Mouse (Mus musculus): ENCODE measurements around the gene Ush2a.

Ush2a gene

DNA sequence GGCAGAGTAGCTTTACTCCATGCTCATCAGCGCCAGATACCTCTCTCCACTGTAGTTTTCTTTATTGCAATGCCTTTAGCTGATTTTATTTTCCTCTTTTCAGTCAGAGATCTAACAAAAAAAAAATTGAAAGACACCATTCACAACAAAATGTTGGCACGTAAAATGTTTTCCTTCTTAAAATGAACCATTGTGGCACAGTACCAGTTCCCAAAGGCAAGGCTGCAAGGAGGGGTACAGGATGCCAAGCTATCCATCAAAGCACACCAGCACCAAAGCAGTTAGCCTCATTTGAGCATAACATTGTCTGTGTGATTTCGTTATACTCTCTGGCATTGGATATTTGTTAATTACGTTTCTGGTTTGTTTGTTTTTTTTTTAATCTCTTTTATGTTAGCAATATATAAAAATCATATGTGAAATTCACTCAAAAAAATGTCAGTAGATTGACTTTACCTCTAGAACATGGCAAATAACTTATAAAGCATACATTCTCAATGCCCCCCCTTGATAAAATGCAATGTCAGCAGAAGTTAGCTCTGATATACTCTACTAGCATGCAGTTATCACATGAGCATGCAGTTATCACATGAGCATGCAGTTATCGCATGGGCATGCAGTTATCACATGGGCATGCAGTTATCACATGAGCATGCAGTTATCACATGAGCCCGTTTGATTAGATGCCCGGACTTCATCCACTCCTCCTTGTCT, 510.9 kb downstream of the Ush2a start:
- no peak for DNase-seq (ENCODE audit: low spot score)

DNA sequence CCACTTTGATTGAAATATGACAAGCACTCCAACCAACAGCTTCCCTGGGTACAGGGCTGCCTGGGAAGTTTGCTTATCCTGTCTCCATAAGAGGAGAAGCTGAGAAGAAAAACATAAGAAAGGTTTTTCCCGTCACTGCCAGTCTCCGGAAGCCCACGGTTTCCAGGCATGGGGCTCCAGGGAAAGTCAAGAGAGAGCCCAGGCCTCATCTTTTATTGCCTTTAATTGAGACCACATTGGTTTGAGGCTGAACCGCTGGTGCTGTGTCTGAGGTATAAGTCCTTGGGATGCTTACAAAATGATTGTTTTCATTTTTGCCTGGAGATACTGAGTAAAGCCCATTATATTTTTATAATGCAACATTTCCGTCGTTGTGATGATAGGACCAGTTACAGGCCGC, 511.8 kb downstream of the Ush2a start:
- DNase-seq (ENCODE audit: low spot score): no peak

DNA sequence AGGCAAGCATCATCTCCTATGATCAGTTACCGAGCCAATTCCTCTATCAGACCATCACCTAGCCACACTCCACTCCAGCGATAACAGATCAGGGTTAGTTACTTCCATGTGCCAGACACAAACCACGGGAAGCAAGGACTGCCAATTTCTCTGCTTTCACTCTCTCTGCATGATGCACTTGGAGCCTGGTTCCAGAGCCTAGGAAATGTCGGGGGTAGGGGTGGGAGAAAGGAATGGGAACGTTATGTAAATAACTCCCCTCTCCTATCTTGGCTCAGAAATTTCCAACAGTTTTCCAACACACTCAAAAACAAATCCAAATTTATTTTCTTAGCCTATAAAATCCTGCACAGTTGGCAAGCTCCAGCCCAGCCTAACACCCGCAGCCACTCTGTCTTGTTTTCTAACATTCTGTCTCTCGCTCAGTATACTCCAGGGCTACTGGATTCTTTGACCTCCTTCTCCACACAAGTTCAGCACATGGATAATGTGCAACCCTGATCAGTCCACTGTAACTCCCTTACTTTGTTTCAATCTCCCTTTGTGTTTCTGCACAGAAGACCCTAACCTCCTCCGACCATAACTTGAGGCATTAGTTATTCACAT, 515.8 kb downstream of the Ush2a start:
- DNase-seq (ENCODE audit: low spot score): no peak

DNA sequence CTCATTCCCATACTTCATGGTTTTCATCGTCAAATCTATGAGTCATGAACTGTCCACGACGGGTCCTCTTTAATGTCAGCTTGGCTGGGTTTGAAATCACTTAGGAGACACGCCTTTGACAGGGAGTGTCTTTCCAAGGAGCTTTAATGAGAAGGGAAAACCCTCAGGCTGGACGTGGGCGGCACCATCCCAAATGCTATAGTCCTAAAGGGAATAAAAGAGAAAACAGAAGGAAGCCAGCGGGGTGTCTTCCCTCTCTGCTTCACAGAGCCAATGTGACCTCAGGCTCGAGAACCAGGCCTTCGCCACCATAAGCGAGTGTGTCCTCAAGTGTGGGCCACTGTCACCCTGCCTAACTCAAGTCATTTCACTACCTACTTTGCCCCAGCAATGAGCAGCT, 523.2 kb downstream of the Ush2a start:
- no peak for DNase-seq (ENCODE audit: low spot score)

DNA sequence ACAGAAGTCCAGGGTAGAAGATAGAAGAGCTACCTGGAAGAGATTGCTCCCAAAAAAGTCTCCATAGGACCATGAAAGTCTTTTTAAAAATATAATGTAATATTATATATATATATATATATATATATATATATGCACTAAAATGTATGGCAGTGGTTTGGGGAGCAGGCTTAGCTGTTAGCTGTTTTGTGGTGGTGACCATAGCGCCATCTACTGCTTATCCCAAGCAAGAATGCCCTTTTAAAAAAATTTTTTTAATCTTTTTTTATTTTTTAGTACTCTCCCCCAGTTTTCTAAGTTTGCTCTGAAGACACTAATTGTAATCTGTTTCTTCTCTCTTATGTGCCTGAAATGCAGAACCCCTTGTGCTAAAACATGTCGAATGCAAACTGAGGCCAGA, 543.2 kb downstream of the Ush2a start:
- DNase-seq (ENCODE audit: low spot score): no peak

DNA sequence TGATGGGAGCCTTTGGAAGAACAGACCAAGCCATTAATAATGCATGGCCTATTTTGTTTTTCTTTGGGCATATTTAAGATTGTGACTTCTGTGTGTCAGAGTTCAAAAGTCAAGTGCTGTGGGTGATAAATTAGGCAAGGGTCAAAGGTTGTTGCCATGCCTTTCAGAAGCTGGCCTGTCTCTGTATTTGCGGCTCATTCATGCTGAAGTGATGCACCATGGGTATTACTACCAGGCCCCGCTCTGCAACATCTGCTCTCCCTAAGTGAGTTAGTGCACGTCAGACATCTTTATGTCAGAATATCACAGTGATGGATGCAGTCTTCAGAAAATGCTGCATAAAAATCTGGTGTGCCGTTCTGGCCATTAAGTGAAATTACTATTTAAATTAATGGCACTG, 544.0 kb downstream of the Ush2a start:
- no peak for DNase-seq (ENCODE audit: low spot score)

DNA sequence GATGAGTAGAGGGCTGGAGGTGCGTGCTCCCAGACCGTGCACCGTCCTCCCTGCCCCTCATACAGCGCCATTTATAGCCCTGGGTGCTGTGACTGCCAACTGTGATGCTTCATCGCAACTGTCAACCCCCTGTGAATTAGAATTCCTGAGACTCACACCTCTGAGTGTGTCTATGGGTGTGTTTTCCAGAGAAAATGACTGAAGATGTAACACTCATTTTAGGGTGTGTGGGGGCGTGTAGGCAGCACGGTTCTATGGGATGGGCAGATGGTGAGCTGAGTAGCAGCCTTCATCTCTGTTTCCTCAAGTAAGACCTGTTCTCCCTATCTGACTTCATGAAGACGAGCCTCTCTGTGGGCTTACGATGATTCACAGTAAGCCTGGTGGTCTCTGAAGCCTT, 548.8 kb downstream of the Ush2a start:
- DNase-seq (ENCODE audit: low spot score): no peak

DNA sequence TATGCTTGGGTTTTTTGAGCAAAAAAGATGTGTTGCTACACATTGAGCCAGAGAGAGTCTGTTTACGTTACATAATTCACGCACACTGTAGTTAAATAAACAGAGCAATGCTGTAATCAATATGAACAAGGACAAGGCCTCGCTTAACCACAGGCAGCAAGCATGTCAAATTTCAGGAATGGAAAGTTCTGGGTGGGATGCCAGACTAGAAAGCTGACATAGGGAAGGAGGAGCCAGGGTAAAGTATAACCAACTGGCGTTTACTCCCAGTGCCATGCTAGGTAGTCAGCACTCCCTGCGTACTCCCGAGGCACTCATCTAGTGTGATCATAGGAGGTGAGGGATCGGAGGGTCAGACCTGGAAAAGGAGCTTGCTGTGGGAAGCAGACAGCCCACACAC, 553.2 kb downstream of the Ush2a start:
- no peak for DNase-seq (ENCODE audit: low spot score)

DNA sequence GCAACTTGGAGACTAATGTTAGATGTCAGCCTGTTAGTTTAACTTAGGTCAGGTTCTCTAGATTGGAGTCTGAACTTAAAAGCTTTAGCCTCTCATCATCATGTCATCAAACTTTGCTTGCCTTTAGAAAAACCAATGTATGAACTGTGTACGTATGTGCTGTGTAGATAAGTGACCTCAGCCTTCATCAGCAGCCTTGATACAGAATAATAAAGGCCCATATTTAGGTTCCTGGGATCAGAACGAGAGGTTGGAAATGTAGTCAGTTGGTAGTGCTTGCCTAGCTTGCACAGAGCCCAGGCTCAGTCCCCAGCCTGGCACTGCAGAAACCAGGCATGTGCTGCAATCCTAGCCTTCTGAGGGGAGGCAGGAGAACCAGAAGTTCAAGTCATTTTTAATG, 562.4 kb downstream of the Ush2a start:
- DNase-seq (ENCODE audit: low spot score): no peak

DNA sequence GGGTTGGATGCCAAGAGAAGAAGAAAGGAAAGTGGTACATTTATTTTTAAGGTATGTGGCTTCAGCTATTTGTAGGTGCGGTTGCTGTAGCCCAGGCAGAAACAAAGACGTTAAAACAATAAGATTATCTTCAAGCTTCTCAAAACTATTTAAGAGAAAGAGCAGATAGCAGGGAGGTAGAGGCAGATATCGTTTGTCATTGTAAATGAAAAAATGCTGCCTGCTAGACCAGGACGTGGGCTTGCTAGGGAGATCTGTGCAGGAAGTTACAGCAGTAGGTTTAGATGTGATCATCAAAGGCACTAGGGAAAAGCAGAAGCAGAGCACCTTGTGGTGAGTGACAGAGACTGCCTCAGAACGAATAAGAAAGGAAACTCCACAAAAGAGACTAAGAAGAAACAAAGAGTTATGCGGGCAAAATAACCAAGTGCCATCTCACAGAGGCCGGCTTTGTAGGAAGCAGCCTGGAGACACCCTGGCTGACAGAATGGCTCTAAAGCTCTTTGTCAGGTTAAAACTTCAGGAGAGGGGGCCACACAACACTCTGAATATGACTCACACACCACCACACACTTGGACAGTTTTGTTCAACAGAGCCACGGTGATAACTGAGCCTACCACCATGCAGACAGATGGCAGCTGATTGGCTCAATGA, 563.2 kb downstream of the Ush2a start:
- no peak for DNase-seq (ENCODE audit: low spot score)

DNA sequence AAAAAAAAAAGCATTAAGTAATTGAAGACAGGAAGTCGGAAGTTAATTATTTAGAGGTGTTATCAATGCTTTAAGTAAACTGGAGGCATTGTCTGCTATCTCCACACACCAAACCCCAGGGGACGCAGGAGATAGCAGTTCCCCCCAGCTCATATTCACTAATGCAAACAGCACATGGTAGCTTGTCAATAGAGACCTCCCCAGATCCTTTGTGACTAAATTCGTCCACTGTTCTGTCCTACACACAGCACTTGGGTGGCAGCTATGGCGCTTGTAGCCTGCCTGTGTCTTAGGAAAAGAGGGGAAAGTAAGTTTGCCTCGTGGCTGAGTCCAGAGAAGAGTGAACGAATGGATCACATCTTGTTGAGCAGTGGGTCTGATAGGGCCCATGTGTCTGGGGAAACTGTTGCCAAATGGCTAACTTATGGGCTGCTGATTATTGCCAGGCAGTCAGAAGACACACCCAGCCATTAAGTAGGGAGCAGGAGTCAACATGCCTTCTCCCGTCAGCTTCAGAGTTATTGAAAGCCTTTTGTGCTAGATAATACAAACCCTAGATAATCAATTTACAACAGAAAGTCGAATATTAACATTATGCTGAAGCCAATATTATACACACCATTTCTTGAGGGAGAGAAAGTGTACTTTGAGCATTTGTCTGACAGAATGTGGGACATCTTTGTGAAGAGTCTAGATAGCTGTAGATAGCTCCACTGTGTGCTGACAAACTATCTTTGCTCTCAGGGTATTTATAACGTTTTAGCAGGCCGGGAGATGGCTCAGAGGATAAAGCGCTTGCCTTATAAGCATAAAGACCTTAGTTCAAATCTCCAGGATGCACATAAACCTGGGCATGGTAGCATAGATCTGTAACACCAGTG, 568.9 kb downstream of the Ush2a start:
- DNase-seq (ENCODE audit: low spot score): no peak

DNA sequence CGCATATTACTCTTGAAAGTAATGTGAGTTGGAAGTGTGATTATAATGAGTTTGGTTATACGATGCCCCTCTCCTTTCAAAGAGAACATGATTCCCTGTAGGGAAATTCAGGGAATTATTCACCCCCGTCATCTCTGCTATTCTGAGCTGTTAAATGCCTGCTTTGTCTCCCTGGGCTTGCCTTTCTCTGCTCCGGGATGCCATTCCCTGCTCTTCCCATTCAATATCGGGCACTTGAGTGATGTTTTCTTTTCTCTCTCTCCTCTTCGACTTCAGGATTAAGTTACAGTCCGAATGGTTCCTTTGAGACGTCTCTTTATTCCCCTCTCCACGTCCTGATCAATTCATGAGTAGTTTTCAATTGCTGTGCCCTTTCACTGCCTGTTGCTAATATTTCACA, 572.1 kb downstream of the Ush2a start:
- DNase-seq (ENCODE audit: low spot score): no peak

DNA sequence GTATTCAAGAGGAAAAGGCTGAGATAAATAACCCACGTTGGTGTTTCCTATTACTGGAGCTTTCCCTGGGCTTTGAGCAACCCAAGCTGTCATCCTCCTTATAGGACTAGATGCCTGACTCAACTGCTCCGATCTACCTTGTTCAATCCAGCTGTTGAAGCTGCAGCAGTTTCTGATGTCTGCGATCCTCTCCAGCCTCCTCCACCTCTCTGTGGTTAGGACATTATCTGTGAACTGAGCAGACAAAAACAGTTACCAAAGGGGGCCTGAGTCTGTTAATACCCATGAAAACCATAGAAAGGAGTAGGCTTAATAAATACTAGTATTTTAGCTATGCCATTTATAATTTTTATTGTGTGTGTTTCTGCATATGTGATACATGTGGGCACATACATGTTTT, 572.9 kb downstream of the Ush2a start:
- no peak for DNase-seq (ENCODE audit: low spot score)

DNA sequence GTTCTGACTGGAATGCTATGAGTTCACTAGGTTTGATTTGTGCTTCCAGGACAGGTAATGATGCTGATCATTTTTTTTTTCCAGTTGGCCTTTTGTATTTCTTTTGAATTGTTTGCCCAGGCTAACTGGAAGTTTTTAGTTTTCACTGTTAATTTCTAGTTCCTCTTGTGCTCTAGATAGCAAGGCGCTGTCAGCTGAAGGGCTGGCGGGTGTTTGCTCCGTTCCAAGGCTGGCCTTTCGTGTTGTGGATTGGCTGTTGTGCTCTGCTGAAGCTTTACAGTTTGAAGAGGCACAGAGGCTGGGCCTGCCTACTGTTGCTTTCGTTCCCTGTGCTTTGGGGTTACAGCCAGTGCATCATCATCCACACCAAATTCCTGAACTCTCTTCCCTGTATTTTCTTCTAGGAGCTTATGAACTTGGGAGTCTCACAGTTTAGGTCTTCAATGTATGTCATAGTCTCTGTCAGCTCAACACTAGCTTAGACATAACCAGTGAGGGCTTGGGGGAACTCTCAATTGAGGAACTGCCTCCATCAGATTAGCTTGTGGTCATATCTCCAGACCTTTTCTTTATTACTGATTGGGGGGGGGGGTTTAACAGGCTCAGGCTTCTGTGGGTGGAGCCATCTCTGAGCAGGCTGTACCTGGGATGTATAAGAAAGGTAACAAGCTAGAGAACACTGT, 575.9 kb downstream of the Ush2a start:
- no peak for DNase-seq (ENCODE audit: low spot score)

DNA sequence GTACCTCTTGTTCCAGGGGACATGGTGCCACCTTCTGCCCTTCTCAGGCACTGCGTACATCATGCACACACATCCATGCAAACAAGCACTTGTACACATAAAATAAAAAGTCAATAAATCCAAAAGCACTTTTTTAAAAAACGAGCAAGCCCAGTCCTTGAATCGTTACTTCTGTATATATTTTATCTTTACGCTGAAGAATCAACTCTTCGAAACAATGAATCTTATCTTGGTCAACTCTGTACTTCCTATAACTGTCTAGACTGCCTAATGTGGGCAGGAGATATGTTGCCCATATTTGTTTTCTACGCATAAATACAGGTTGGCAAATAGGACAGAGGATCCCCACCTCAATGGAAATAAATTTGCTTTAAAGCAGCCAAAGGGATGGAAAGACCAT, 585.4 kb downstream of the Ush2a start:
- no peak for DNase-seq (ENCODE audit: low spot score)

DNA sequence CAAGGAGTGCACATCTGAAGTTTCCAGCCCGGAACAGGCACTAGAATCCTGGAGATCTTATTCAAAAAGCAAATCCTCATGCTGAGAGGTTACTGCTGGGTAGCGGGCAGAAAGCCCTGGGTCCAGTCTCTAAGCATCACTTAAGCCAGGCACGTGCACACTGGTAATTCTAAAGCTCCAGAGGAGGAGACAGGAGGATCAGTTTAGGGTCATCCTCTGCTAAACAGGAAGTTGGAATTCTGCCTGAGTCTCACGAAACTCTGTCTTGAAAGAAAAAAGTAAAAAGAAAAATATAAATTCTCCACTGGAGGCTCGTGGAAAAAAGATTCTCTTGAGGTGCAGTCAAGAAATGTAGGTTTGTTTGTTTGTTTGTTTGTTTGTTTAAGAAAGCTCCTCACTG, 591.0 kb downstream of the Ush2a start:
- no peak for DNase-seq (ENCODE audit: low spot score)

DNA sequence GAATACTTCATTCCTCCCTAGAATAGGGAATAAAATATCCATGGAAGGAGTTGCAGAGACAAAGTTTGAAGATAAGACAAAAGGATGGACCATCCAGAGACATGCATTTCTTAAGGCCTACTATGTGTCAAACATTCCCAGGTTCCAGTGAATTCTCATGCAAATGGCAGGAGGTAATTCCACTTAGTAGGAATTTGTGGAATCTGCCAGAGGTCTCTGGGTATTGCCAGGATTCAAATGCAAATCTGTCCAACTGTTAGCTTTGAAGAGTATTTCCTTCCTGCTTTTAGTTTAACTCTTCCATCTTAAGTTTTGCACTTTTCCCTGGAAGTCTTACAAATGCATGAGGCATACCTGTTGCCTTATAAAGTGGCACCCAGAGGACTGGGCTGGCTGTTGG, 592.4 kb downstream of the Ush2a start:
- no peak for DNase-seq (ENCODE audit: low spot score)

DNA sequence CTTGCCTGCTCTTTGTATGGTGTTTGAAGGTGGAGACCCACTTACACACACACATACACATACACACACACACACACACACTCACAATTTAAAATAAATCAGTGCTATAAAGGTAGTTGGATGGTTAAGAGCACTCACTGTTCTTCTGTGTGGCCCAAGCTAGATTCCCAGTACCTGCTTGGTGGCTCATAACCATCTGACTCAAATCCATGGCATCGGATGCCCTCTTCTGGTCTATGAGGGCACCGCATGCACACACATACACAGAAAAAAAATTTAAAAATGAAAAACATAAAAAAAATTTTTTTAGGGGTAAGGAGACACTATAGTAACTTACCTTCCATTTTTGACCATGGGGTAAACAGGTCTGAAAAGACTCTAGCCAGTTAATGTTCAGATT, 593.2 kb downstream of the Ush2a start:
- no peak for DNase-seq (ENCODE audit: low spot score)

DNA sequence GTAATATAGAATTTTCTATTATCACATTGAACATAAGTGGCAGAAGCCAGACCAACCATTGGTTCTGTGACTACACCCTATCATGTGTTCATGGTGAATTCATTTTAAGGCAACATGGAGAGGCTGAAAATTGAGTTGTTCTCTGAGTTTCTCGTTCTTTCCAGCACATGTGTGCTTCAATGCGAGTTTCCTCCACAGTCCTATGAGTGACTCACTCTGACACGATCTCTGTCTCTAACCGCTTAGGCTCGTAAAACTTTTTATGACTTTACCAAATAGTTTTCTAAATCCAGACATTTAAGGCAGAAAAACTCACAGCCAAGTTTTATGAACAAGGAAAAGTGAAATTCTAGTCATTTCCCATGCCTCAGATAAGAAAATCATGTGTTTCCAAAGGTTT, 597.9 kb downstream of the Ush2a start:
- no peak for DNase-seq (ENCODE audit: low spot score)

DNA sequence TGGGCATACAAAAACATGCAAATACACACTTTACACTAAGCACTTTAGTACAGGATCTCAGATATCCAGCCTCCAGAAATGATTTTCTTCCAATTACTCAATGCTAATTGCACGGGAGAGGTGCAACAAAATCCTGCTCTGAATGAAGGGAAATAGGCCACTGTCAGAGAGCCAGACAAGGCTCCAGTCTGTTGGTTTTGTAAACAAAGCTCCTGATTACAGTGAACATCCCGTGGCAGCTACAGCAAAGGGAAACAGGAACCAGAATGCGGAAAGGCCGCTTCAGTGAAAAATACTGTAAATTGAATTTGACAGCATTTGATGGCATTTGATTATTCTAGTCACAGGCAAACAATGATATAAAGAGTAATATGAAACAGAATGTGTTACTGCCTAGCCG, 604.1 kb downstream of the Ush2a start:
- DNase-seq (ENCODE audit: low spot score): peak; percentile 13

DNA sequence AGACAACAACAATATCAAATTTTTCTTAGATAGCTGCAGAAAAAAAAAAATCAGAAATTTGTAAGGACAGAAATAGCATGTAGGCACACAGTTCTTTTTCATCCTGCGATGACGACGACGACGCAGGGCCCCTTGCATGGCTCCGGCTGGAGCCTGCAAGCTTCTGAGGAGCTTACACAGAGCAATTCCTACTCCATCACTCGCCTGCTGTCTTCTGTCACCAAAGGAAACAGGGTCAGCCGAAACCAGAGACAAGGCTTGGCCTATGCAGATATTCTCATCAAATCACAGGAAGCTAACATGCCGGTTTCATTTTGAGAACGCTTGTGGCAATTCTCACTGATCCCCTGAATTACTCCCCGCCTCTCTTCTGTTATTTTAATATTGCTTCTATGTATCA, 604.7 kb downstream of the Ush2a start:
- no peak for DNase-seq (ENCODE audit: low spot score)

DNA sequence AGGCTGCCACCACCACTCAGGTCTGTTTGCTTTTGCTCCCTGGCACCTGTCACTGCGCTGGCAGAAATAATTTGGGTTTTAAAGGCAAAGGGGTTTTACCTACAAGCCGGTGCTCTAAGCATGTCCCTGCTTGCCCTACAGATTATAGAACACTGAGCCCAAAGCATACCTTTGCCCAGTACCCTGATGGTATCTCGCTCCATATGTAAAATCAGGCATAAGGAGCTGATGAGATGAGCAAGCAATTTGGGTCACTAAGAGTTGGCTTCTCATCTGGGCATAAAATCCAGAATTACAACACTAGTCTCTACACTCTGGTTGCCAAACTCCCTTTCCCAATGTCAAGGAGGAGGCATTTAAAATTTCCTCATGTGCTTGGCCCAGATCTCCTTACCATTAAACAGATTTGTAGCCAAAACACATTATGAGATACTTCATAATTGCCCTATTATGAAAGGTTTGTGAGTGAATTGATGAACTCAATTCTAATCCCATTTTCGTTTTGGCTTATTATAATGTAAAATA, 616.8 kb downstream of the Ush2a start:
- DNase-seq (ENCODE audit: low spot score): no peak
